Mouse (Mus musculus) cerebellum, adult 2 months (tissue): Measurements from ENCODE around the gene Klhl9.

ENCODE experiments used
- CTCF ChIP-seq: fragments of 200-500 bp; IDR thresholded peaks from 2 replicates; pipeline ENCODE4 v1.5.1; 2011; ENCODE audit warnings: low read depth, mild to moderate bottlenecking, control low read depth, low read length, moderate library complexity, borderline replicate concordance; ENCODE audit not compliant: insufficient read depth
- POLR2A ChIP-seq: fragments of 200-500 bp; IDR thresholded peaks from 2 replicates; pipeline ENCODE4 v1.6.1; 2011; ENCODE audit warnings: low read length, control low read depth, borderline replicate concordance; ENCODE audit not compliant: insufficient read depth

- no peak for TF ChIP-seq POLR2A
- TF ChIP-seq CTCF, result peak; percentile 44; the same call in 1 of the 2 replicates
Observed at GRCm38 (mm10) chr4:88744207-88744606, 21.9 kb upstream of the Klhl9 start.
